Mouse (Mus musculus) neural tube, embryonic 11.5 days (tissue): ENCODE measurements around the gene Dip2b. TPM values are rescaled to one million over a fixed set of nuclear protein-coding genes. Genes with fewer than 3 reads are reported as not detected.

ENCODE experiments used
- ATAC-seq: fragments of 200-750 bp; cut with Nextera tagmentation; 2 replicates; pipeline ENCODE4 v1.8.0; 2017; ENCODE audit warnings: moderate number of reproducible peaks, mild to moderate bottlenecking, moderate TSS enrichment, moderate library complexity; ENCODE audit not compliant: insufficient read depth, low FRiP score, low TSS enrichment
- DNase-seq: peaks from one replicate; pipeline ENCODE4 v3.0.0-alpha.2; 2015; ENCODE audit warnings: low spot score
- H3K27ac ChIP-seq: fragments of 300-500 bp; sonication (generic); 2 replicates; pipeline ENCODE4 v1.5.1; 2014; ENCODE audit warnings: low read depth, mild to moderate bottlenecking, low read length
- H3K27me3 ChIP-seq: fragments of 300-500 bp; sonication (generic); 2 replicates; pipeline ENCODE4 v1.6.1; 2014; ENCODE audit warnings: mild to moderate bottlenecking, low read length, mixed read lengths; ENCODE audit not compliant: control insufficient read depth, insufficient read depth
- H3K36me3 ChIP-seq: fragments of 300-500 bp; sonication (generic); 2 replicates; pipeline ENCODE4 v1.6.1; 2014; ENCODE audit warnings: mild to moderate bottlenecking, low read length, moderate library complexity, mixed read lengths; ENCODE audit not compliant: control insufficient read depth, insufficient read depth
- H3K4me1 ChIP-seq: fragments of 300-500 bp; sonication (generic); 2 replicates; pipeline ENCODE4 v1.6.1; 2014; ENCODE audit warnings: low read length, mixed read lengths; ENCODE audit not compliant: control insufficient read depth, insufficient read depth
- H3K4me2 ChIP-seq: fragments of 300-500 bp; sonication (generic); 2 replicates; pipeline ENCODE4 v1.6.1; 2014; ENCODE audit warnings: low read depth, mild to moderate bottlenecking, moderate library complexity
- H3K4me3 ChIP-seq: fragments of 300-500 bp; sonication (generic); 2 replicates; pipeline ENCODE4 v1.5.1; 2014; ENCODE audit warnings: low read depth, low read length
- H3K9ac ChIP-seq: fragments of 300-500 bp; sonication (generic); 2 replicates; pipeline ENCODE4 v1.6.1; 2014; ENCODE audit warnings: mild to moderate bottlenecking, low read length
- H3K9me3 ChIP-seq: fragments of 300-500 bp; sonication (generic); 2 replicates; pipeline ENCODE4 v1.6.1; 2016; ENCODE audit warnings: low read length; ENCODE audit not compliant: control insufficient read depth
- WGBS: fragments of 180-500 bp; shearing (Covaris S2); extraction: QIAGEN DNeasy Blood & Tissue Kit; methylation state at CpG from one replicate; pipeline ENCODE4 v1.1.7; 2014; 5-methylcytosine and 5-hydroxymethylcytosine counted together
- polyA plus RNA-seq: library from polyadenylated mRNA; unstranded; fragments of >200 nt; fragmentation: Nextera tagmentation; extraction: Ambion mirVana; gene quantifications from 2 replicates; pipeline ENCODE4 v1.2.1, GENCODE M21; 2014

Gene Dip2b
- polyA plus RNA-seq, 1 experiment from 2014 or later = 27.9 TPM

- H3K36me3 ChIP-seq = peaks cover 12% of the 10 kb centered on the region
- no peaks in the 10 kb centered on the region for H3K4me1 ChIP-seq
- no peak overlapping the region for H3K4me2 ChIP-seq
- DNase-seq = no peak
- 54% methylated on average over 3 of the region's 3 CpGs for WGBS
- ATAC-seq = no peak
- no peak overlapping the region for H3K4me3 ChIP-seq
- H3K9ac ChIP-seq = no peak overlapping the region
- no peaks in the 10 kb centered on the region for H3K9me3 ChIP-seq
- H3K27me3 ChIP-seq = no peaks in the 10 kb centered on the region
- no peak overlapping the region for H3K27ac ChIP-seq
Measured at GRCm38 (mm10) chr15:100163381-100164051, 125.1 kb downstream of the Dip2b start.

GRCm38 (mm10) chr15:100166464-100166863 is 128.0 kb downstream of the Dip2b start:
- no peaks in the 10 kb centered on the region for H3K27me3 ChIP-seq
- H3K4me1 ChIP-seq = no peaks in the 10 kb centered on the region
- H3K9me3 ChIP-seq = no peaks in the 10 kb centered on the region
- no peak overlapping the region for H3K4me3 ChIP-seq
- H3K4me2 ChIP-seq = no peak overlapping the region
- no peak overlapping the region for H3K27ac ChIP-seq
- H3K36me3 ChIP-seq = peaks cover 11% of the 10 kb centered on the region
- ATAC-seq = no peak
- 90% methylated on average over 3 of the region's 3 CpGs for WGBS
- H3K9ac ChIP-seq = no peak overlapping the region
- DNase-seq = no peak

- WGBS = 89% methylated on average over 6 of the region's 6 CpGs
- no peak overlapping the region for H3K9ac ChIP-seq
- H3K36me3 ChIP-seq = peaks cover 11% of the 10 kb centered on the region
- no peak overlapping the region for H3K27ac ChIP-seq
- no peaks in the 10 kb centered on the region for H3K9me3 ChIP-seq
- no peaks in the 10 kb centered on the region for H3K4me1 ChIP-seq
- no peaks in the 10 kb centered on the region for H3K27me3 ChIP-seq
- DNase-seq = no peak
- no peak overlapping the region for H3K4me3 ChIP-seq
- no peak overlapping the region for H3K4me2 ChIP-seq
- ATAC-seq = no peak
Measured at GRCm38 (mm10) chr15:100167791-100168190, 129.3 kb downstream of the Dip2b start.

- no peak overlapping the region for H3K4me3 ChIP-seq
- H3K27me3 ChIP-seq = no peaks in the 10 kb centered on the region
- no peaks in the 10 kb centered on the region for H3K4me1 ChIP-seq
- H3K9ac ChIP-seq = no peak overlapping the region
- DNase-seq (no peak), ATAC-seq (no peak)
- no peak overlapping the region for H3K27ac ChIP-seq
- H3K9me3 ChIP-seq = no peaks in the 10 kb centered on the region
- peaks cover 13% of the 10 kb centered on the region for H3K36me3 ChIP-seq
- WGBS = 89% methylated on average over 8 of the region's 8 CpGs
- no peak overlapping the region for H3K4me2 ChIP-seq
Measured at GRCm38 (mm10) chr15:100168191-100168606, 129.7 kb downstream of the Dip2b start.

DNA sequence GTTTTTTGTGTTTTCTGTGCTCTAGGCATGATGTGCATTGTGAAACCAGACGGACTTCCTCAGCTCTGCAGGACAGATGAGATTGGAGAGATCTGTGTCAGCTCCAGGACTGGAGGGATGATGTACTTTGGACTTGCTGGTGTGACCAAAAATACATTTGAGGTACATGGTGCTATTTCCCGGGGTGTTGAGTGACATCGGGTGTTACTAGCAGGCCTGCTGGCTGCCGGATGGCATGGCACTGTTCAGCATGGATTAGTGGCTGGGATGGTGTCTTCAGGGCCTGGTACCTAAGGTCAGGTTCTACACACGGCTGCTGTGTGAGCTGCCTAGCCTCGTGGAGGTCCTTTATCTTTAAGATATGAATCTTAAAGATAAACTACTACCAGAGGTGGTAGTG is 136.7 kb downstream of the Dip2b start:
- Histone ChIP-seq H3K36me3 (peaks cover 15% of the 10 kb centered on the region), H3K4me1 (no peaks in the 10 kb centered on the region), H3K9me3 (no peaks in the 10 kb centered on the region), H3K4me2 (no peak overlapping the region), H3K9ac (no peak overlapping the region), H3K27me3 (no peaks in the 10 kb centered on the region), H3K27ac (no peak overlapping the region), H3K4me3 (no peak overlapping the region)
- DNase-seq (no peak), ATAC-seq (no peak)
- 92% methylated on average over 6 of the region's 6 CpGs for WGBS

DNA sequence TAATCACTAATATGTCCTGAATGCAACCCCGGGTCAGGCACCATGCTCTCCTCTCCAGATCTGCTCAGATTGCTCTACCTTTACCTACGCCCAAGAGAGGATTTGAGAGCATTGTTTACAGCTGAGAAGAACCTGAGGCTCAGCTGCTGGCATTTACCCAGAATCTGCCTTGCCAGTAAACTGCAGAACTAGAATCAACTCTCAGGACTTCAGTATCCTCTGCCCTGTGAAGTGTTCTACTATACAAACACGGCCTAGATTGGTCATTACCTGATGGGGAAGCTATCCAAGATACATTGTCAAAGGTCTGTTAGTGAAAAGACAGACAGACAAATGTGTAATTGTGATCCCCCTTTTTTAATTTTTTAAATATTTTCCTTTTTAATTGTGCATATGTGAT is 138.7 kb downstream of the Dip2b start:
- Histone ChIP-seq H3K4me3 (no peak overlapping the region), H3K27me3 (no peaks in the 10 kb centered on the region), H3K4me2 (no peak overlapping the region), H3K4me1 (no peaks in the 10 kb centered on the region), H3K9ac (no peak overlapping the region), H3K36me3 (peaks cover 18% of the 10 kb centered on the region), H3K27ac (no peak overlapping the region), H3K9me3 (no peaks in the 10 kb centered on the region)
- 96% methylated on average over 3 of the region's 3 CpGs for WGBS
- DNase-seq (no peak), ATAC-seq (no peak)

- no peak overlapping the region for H3K27ac ChIP-seq
- peaks cover 17% of the 10 kb centered on the region for H3K36me3 ChIP-seq
- no peak overlapping the region for H3K4me3 ChIP-seq
- no peak for ATAC-seq
- H3K27me3 ChIP-seq = no peaks in the 10 kb centered on the region
- H3K9ac ChIP-seq = no peak overlapping the region
- H3K9me3 ChIP-seq = no peaks in the 10 kb centered on the region
- no peaks in the 10 kb centered on the region for H3K4me1 ChIP-seq
- whole genome bisulfite sequencing = 89% methylated on average over 9 of the region's 9 CpGs
- DNase-seq = no peak
- no peak overlapping the region for H3K4me2 ChIP-seq
Measured at GRCm38 (mm10) chr15:100177575-100177974, 139.1 kb downstream of the Dip2b start.

DNA sequence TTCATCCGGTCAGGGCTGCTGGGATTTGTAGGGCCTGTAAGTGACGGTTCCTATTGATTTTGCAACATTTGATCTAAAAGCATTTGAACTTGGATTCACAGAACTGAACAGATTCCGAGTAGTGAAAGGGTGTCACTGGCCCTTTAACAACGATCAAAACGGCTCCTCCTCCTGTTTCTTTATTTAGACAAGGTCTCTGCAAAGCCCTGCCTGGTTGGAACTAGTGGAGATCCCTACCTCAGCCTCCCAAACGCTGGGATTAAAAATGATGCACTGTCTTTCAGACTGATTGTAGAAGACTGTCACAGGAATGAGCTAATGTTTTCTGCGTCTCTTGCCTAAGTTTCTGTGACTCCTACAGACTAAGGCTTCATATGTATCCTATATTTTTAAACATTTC is 140.0 kb downstream of the Dip2b start:
- Histone ChIP-seq H3K9ac (no peak overlapping the region), H3K36me3 (peaks cover 14% of the 10 kb centered on the region), H3K9me3 (no peaks in the 10 kb centered on the region), H3K27ac (no peak overlapping the region), H3K4me2 (no peak overlapping the region), H3K27me3 (no peaks in the 10 kb centered on the region), H3K4me1 (no peaks in the 10 kb centered on the region), H3K4me3 (no peak overlapping the region)
- ATAC-seq (no peak), DNase-seq (no peak)
- 84% methylated on average over 7 of the region's 7 CpGs for whole genome bisulfite sequencing

DNA sequence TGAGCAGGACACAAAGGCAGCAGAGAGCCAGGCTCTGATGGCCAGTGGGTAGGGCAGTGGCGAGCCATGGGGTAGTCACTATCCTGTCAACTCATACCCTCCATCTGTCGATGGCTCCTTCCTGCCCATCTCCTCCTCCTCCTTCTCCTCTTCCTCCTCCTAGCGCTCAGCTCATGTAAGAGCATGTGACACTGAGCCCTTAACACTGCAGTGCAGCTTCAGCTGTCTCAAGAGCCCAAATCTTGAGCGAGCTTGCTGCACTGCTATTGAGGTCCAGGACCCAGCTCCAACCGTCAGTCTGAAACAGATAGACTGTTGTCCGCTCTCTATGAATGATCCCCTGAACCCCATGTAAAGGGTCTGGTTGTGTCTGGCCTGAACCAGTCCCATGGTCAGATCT is 141.2 kb downstream of the Dip2b start:
- Histone ChIP-seq H3K27ac (no peak overlapping the region), H3K36me3 (peaks cover 21% of the 10 kb centered on the region), H3K4me3 (no peak overlapping the region), H3K4me2 (no peak overlapping the region), H3K27me3 (no peaks in the 10 kb centered on the region), H3K4me1 (no peaks in the 10 kb centered on the region), H3K9me3 (no peaks in the 10 kb centered on the region), H3K9ac (no peak overlapping the region)
- DNase-seq (no peak), ATAC-seq (no peak)
- 96% methylated on average over 6 of the region's 6 CpGs for WGBS
